Mouse (Mus musculus): ENCODE data around the gene Casp6.

The Casp6 gene

GRCm38 (mm10) chr3:129901271-129901809 lies at the start of gene Casp6:
TSS of gene Casp6 (plus strand) at chr3:129901425.
- peak; percentile 87 to 97 for DNase-seq (ENCODE audit: inconsistent age in 2 of 2, low spot score in 1 of 2)

- DNase-seq (ENCODE audit: inconsistent age in 2 of 2, low spot score in 1 of 2) = no peak
These were observed 38.6 kb upstream of the Casp6 start for GRCm38 (mm10) chr3:129862592-129862991.

GRCm38 (mm10) chr3:129863698-129864097 lies 37.5 kb upstream of the Casp6 start:
- DNase-seq (ENCODE audit: inconsistent age in 2 of 2, low spot score in 1 of 2) = peak; percentile 60 to 87

- DNase-seq (ENCODE audit: inconsistent age in 2 of 2, low spot score in 1 of 2) = no peak
These were observed 23.9 kb upstream of the Casp6 start for GRCm38 (mm10) chr3:129877327-129877726.

GRCm38 (mm10) chr3:129878405-129879021 lies 22.7 kb upstream of the Casp6 start, which contains the start of gene Pla2g12a:
TSS of gene Pla2g12a (plus strand) at chr3:129878606.
- DNase-seq (ENCODE audit: inconsistent age in 2 of 2, low spot score in 1 of 2) = peak; percentile 94 to 97

- DNase-seq (ENCODE audit: inconsistent age in 2 of 2, low spot score in 1 of 2) = peak; percentile 67 to 84
These were observed 22.0 kb upstream of the Casp6 start for GRCm38 (mm10) chr3:129879131-129879757.

GRCm38 (mm10) chr3:129879913-129880312 lies 21.3 kb upstream of the Casp6 start:
- DNase-seq (ENCODE audit: inconsistent age in 2 of 2, low spot score in 1 of 2) = no peak

- DNase-seq (ENCODE audit: inconsistent age in 2 of 2, low spot score in 1 of 2) = no peak
These were observed 20.2 kb upstream of the Casp6 start for GRCm38 (mm10) chr3:129880925-129881593.

- no peak for DNase-seq (ENCODE audit: inconsistent age in 2 of 2, low spot score in 1 of 2)
These were observed 15.6 kb upstream of the Casp6 start for GRCm38 (mm10) chr3:129885577-129885976.

GRCm38 (mm10) chr3:129886430-129886829 lies 14.8 kb upstream of the Casp6 start:
- no peak for DNase-seq (ENCODE audit: inconsistent age in 2 of 2, low spot score in 1 of 2)

- no peak for DNase-seq (ENCODE audit: inconsistent age in 2 of 2, low spot score in 1 of 2)
These were observed 13.3 kb upstream of the Casp6 start for GRCm38 (mm10) chr3:129887779-129888517.

GRCm38 (mm10) chr3:129892003-129892402 lies 9.2 kb upstream of the Casp6 start:
- DNase-seq (ENCODE audit: inconsistent age in 2 of 2, low spot score in 1 of 2) = no peak

- DNase-seq (ENCODE audit: inconsistent age in 2 of 2, low spot score in 1 of 2) = no peak
These were observed 8.1 kb upstream of the Casp6 start for GRCm38 (mm10) chr3:129893143-129893542.

- DNase-seq (ENCODE audit: inconsistent age in 2 of 2, low spot score in 1 of 2) = no peak
These were observed 4.6 kb upstream of the Casp6 start for GRCm38 (mm10) chr3:129896591-129896990.

- no peak for DNase-seq (ENCODE audit: inconsistent age in 2 of 2, low spot score in 1 of 2)
These were observed 2.3 kb upstream of the Casp6 start for GRCm38 (mm10) chr3:129898886-129899285.

GRCm38 (mm10) chr3:129903369-129903768 lies 2.1 kb downstream of the Casp6 start:
- DNase-seq (ENCODE audit: inconsistent age in 2 of 2, low spot score in 1 of 2) = no peak

- DNase-seq (ENCODE audit: inconsistent age in 2 of 2, low spot score in 1 of 2) = peak in 1 of 2 experiments; percentile 44
These were observed 2.6 kb downstream of the Casp6 start for GRCm38 (mm10) chr3:129903866-129904265.

- peak; percentile 14 to 63 for DNase-seq (ENCODE audit: inconsistent age in 2 of 2, low spot score in 1 of 2)
These were observed 3.3 kb downstream of the Casp6 start for GRCm38 (mm10) chr3:129904381-129905132.

- no peak for DNase-seq (ENCODE audit: inconsistent age in 2 of 2, low spot score in 1 of 2)
These were observed 10.8 kb downstream of the Casp6 start for GRCm38 (mm10) chr3:129912025-129912424.

- no peak for DNase-seq (ENCODE audit: inconsistent age in 2 of 2, low spot score in 1 of 2)
These were observed 12.0 kb downstream of the Casp6 start for GRCm38 (mm10) chr3:129913241-129913640.
